8 mouse cellular contexts compared by ENCODE assay signal in the genomic region with DNA sequence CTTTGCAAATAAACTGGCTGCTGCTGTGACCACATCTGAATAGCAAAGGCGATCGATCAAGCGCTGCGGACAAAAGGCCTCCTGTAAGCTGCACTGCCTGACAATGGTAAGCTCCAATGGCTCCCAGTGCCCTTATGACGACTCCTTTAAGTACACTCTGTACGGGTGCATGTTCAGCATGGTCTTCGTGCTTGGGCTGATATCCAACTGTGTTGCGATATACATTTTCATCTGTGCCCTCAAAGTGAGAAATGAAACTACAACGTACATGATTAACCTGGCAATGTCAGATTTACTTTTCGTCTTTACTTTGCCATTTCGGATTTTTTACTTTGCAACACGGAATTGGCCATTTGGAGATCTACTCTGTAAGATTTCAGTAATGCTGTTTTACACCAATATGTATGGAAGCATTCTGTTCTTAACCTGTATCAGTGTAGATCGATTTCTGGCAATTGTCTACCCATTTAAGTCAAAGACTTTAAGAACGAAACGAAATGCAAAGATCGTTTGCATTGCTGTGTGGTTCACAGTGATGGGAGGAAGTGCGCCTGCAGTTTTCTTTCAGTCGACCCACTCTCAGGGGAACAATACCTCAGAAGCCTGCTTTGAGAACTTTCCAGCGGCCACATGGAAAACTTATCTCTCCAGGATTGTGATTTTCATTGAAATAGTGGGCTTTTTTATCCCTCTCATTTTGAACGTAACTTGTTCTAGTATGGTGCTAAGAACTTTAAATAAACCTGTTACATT. TPM values are rescaled to one million over a fixed set of nuclear protein-coding genes. Genes with fewer than 3 reads are reported as not detected.
DNase-seq lines count a peak whose midpoint lies in the region.

No protein-coding gene starts in this region.

- H3K4me3 ChIP-seq in heart, embryonic 10.5 days: peak overlapping the region; percentile 67

- peak; percentile 21 to 44 for DNase-seq in spleen, adult 18-20 months
- no peak for DNase-seq in spleen, adult 12 weeks (ENCODE audit: low spot score)
- peak; percentile 33 for DNase-seq in c-Kit-positive CD71-positive TER-119-negative erythroid progenitor cells, embryonic 14.5 days (ENCODE audit: low read depth)
- peak; percentile 77 for DNase-seq in heart, embryonic 10.5 days (ENCODE audit: low spot score)
- DNase-seq in kidney, adult 9 months: peak; percentile 66
- peak; percentile 45 for DNase-seq in lung, postnatal 10 days
- DNase-seq in ovary, postnatal 10 days (ENCODE audit: low spot score): peak; percentile 33
- no peak for DNase-seq in cerebellum, adult 9-10 months

- WGBS in heart, embryonic 10.5 days: under 1% methylated on average over 20 of the region's 20 CpGs

- peak overlapping the region; percentile 92 for H3K27ac ChIP-seq in heart, embryonic 10.5 days

- H3K36me3 ChIP-seq in heart, embryonic 10.5 days: peaks cover 7% of the 10 kb centered on the region

- H3K4me1 ChIP-seq in heart, embryonic 10.5 days: peaks cover 19% of the 10 kb centered on the region

- H3K9me3 ChIP-seq in heart, embryonic 10.5 days: no peaks in the 10 kb centered on the region

- no peaks in the 10 kb centered on the region for H3K27me3 ChIP-seq in heart, embryonic 10.5 days (ENCODE audit: insufficient read depth, poor library complexity, severe bottlenecking)

RNA-seq across cellular contexts. Expression of a gene that starts 1.0 kb away (rescaled TPM):
- polyA plus RNA-seq in heart, embryonic 10.5 days (2016; fragmentation: Nextera tagmentation; extraction: Ambion mirVana): 8.2 and 11.2 TPM in 2 replicates

Comparison
In these comparisons a context has a peak if more than half of its experiments do, and no peak if none do; other contexts are left out.
1. DNase-seq: peak in spleen, adult 18-20 months (2 of 2), c-Kit-positive CD71-positive TER-119-negative erythroid progenitor cells, embryonic 14.5 days (single experiment), heart, embryonic 10.5 days (single experiment), kidney, adult 9 months (single experiment), lung, postnatal 10 days (single experiment) and ovary, postnatal 10 days (single experiment); none in spleen, adult 12 weeks (single experiment) and cerebellum, adult 9-10 months (single experiment).